Mouse (Mus musculus): Measurements from ENCODE around the gene Etnk2. TPM values are rescaled to one million over a fixed set of nuclear protein-coding genes. Genes with fewer than 3 reads are reported as not detected.

The Etnk2 gene
- 5.3 TPM for polyA plus RNA-seq (2014; fragmentation: Illumina TruSeq; extraction: RNeasy Lipid Tissue Mini Kit (QIAGEN cat#74804); ENCODE audit: low read depth, low replicate concordance)

GRCm38 (mm10) chr1:133363276-133364021 is at the start of gene Etnk2:
Gene Etnk2, plus strand, starts transcription at chr1:133363572.

GRCm38 (mm10) chr1:133321267-133321925 is 42.0 kb upstream of the Etnk2 start, which contains the start of gene Kiss1:
Gene Kiss1, plus strand, starts transcription at chr1:133321875.

GRCm38 (mm10) chr1:133350210-133350609 is 13.2 kb upstream of the Etnk2 start, which contains the start of gene Ren1:
Gene Ren1, plus strand, starts transcription at chr1:133350510.

GRCm38 (mm10) chr1:133423543-133424480 is 60.4 kb downstream of the Etnk2 start, which contains the start of gene Sox13:
Gene Sox13, minus strand, starts transcription at chr1:133424377.

Other genes starting within 250 kb of the Etnk2 start
- gene Ppp1r15b, start 232.4 kb upstream of the Etnk2 start, polyA plus RNA-seq (2014; fragmentation: Illumina TruSeq; extraction: RNeasy Lipid Tissue Mini Kit (QIAGEN cat#74804); ENCODE audit: low read depth, low replicate concordance) = 37.3 TPM
- gene Plekha6, start 199.4 kb upstream of the Etnk2 start, polyA plus RNA-seq (2014; fragmentation: Illumina TruSeq; extraction: RNeasy Lipid Tissue Mini Kit (QIAGEN cat#74804); ENCODE audit: low read depth, low replicate concordance) = 48.7 TPM
- gene Golt1a, start 53.8 kb upstream of the Etnk2 start, polyA plus RNA-seq (2014; fragmentation: Illumina TruSeq; extraction: RNeasy Lipid Tissue Mini Kit (QIAGEN cat#74804); ENCODE audit: low read depth, low replicate concordance) = 7.8 TPM
- gene Kiss1, start 41.7 kb upstream of the Etnk2 start, polyA plus RNA-seq (2014; fragmentation: Illumina TruSeq; extraction: RNeasy Lipid Tissue Mini Kit (QIAGEN cat#74804); ENCODE audit: low read depth, low replicate concordance) = not detected
- gene Ren1, start 13.1 kb upstream of the Etnk2 start, polyA plus RNA-seq (2014; fragmentation: Illumina TruSeq; extraction: RNeasy Lipid Tissue Mini Kit (QIAGEN cat#74804); ENCODE audit: low read depth, low replicate concordance) = 0.57 TPM
- gene Sox13, start 60.8 kb downstream of the Etnk2 start, polyA plus RNA-seq (2014; fragmentation: Illumina TruSeq; extraction: RNeasy Lipid Tissue Mini Kit (QIAGEN cat#74804); ENCODE audit: low read depth, low replicate concordance) = 42.9 TPM
- 130 TPM for gene Snrpe, start 246.7 kb downstream of the Etnk2 start, polyA plus RNA-seq (2014; fragmentation: Illumina TruSeq; extraction: RNeasy Lipid Tissue Mini Kit (QIAGEN cat#74804); ENCODE audit: low read depth, low replicate concordance)

Measured in adipose tissue, adult 10 weeks (tissue).